Mouse (Mus musculus): ENCODE results near the gene Dupd1.

Gene Dupd1

GRCm38 (mm10) chr14:21714486-21714885 is at the start of gene Dupd1:
TSS of gene Dupd1 (minus strand) at chr14:21714576.
- DNase-seq, result no peak

- DNase-seq, result no peak
Measured at GRCm38 (mm10) chr14:21763736-21764135, 49.4 kb upstream of the Dupd1 start.

GRCm38 (mm10) chr14:21761560-21761959 is 47.2 kb upstream of the Dupd1 start:
- DNase-seq, result no peak

GRCm38 (mm10) chr14:21753367-21753766 is 39.0 kb upstream of the Dupd1 start:
- DNase-seq, result no peak

- DNase-seq, result no peak
Measured at GRCm38 (mm10) chr14:21752411-21752810, 38.0 kb upstream of the Dupd1 start.

GRCm38 (mm10) chr14:21750881-21751542 is 36.6 kb upstream of the Dupd1 start, which contains the start of gene Dusp13:
TSS of gene Dusp13 (minus strand) at chr14:21751181.
- DNase-seq, result peak; percentile 67

- peak; percentile 86 for DNase-seq
Measured at GRCm38 (mm10) chr14:21750008-21750880, 35.9 kb upstream of the Dupd1 start, which contains the start of gene Samd8. TSS of gene Samd8 (plus strand) at chr14:21750531.

- DNase-seq, result peak; percentile 56
Measured at GRCm38 (mm10) chr14:21748142-21748870, 33.9 kb upstream of the Dupd1 start.

- DNase-seq, result no peak
Measured at GRCm38 (mm10) chr14:21747436-21748141, 33.2 kb upstream of the Dupd1 start.

GRCm38 (mm10) chr14:21746846-21747245 is 32.5 kb upstream of the Dupd1 start:
- no peak for DNase-seq

- DNase-seq, result no peak
Measured at GRCm38 (mm10) chr14:21746251-21746650, 31.9 kb upstream of the Dupd1 start.

GRCm38 (mm10) chr14:21745149-21745548 is 30.8 kb upstream of the Dupd1 start:
- no peak for DNase-seq

- DNase-seq, result no peak
Measured at GRCm38 (mm10) chr14:21744169-21744568, 29.8 kb upstream of the Dupd1 start.

- DNase-seq, result no peak
Measured at GRCm38 (mm10) chr14:21742441-21742840, 28.1 kb upstream of the Dupd1 start.

- DNase-seq, result peak; percentile 79
Measured at GRCm38 (mm10) chr14:21741786-21742185, 27.4 kb upstream of the Dupd1 start.

- DNase-seq, result no peak
Measured at GRCm38 (mm10) chr14:21741314-21741713, 26.9 kb upstream of the Dupd1 start.

- DNase-seq, result no peak
Measured at GRCm38 (mm10) chr14:21740345-21740744, 26.0 kb upstream of the Dupd1 start.

GRCm38 (mm10) chr14:21733131-21733905 is 18.9 kb upstream of the Dupd1 start:
- no peak for DNase-seq

GRCm38 (mm10) chr14:21729936-21730335 is 15.6 kb upstream of the Dupd1 start:
- DNase-seq, result no peak

GRCm38 (mm10) chr14:21729031-21729732 is 14.8 kb upstream of the Dupd1 start:
- DNase-seq, result no peak

Data from cerebellum, adult 8-10 months (tissue).